Mouse (Mus musculus) lung, embryonic 16.5 days (tissue): ENCODE measurements around the gene Tsc1. TPM values are rescaled to one million over a fixed set of nuclear protein-coding genes. Genes with fewer than 3 reads are reported as not detected.

Experiments used
- ATAC-seq: fragments of 200-750 bp; cut with Nextera tagmentation; 2 replicates; pipeline ENCODE4 v1.8.0; 2017; ENCODE audit warnings: low read depth, mild to moderate bottlenecking, moderate library complexity
- H3K27ac ChIP-seq: fragments of 300-500 bp; sonication (generic); 2 replicates; pipeline ENCODE4 v1.5.1; 2014; ENCODE audit warnings: mild to moderate bottlenecking, control low read depth, low read length
- H3K27me3 ChIP-seq: fragments of 300-500 bp; sonication (generic); 2 replicates; pipeline ENCODE4 v1.6.1; 2014; ENCODE audit warnings: low read depth, low read length, mixed read lengths; ENCODE audit not compliant: control insufficient read depth, insufficient read depth
- H3K36me3 ChIP-seq: fragments of 300-500 bp; sonication (generic); 2 replicates; pipeline ENCODE4 v1.6.1; 2014; ENCODE audit warnings: low read length; ENCODE audit not compliant: control insufficient read depth, insufficient read depth
- H3K4me1 ChIP-seq: fragments of 300-500 bp; sonication (generic); replicated peaks from 2 replicates; pipeline ENCODE4 v1.6.1; 2014; ENCODE audit warnings: low read length, mixed read lengths; ENCODE audit not compliant: control insufficient read depth, insufficient read depth
- H3K4me2 ChIP-seq: fragments of 300-500 bp; sonication (generic); 2 replicates; pipeline ENCODE4 v1.6.1; 2014; ENCODE audit warnings: low read depth, low read length, control low read depth
- H3K4me3 ChIP-seq: fragments of 300-500 bp; sonication (generic); 2 replicates; pipeline ENCODE4 v1.5.1; 2014; ENCODE audit warnings: mild to moderate bottlenecking, low read length, control low read depth
- H3K9ac ChIP-seq: fragments of 300-500 bp; sonication (generic); 2 replicates; pipeline ENCODE4 v1.6.1; 2014; ENCODE audit warnings: low read length, control low read depth
- H3K9me3 ChIP-seq: fragments of 300-500 bp; sonication (generic); 2 replicates; pipeline ENCODE4 v1.6.1; 2016; ENCODE audit warnings: low read length; ENCODE audit not compliant: control insufficient read depth
- WGBS: fragments of 180-500 bp; shearing (Covaris S2); extraction: QIAGEN DNeasy Blood & Tissue Kit; methylation state at CpG from one replicate; pipeline ENCODE4 v1.1.7; 2014; 5-methylcytosine and 5-hydroxymethylcytosine counted together
- polyA plus RNA-seq: library from polyadenylated mRNA; unstranded; fragments of >200 nt; fragmentation: Nextera tagmentation; extraction: Ambion mirVana; gene quantifications from 2 replicates; pipeline ENCODE4 v1.2.1, GENCODE M21; 2015

Gene Tsc1
- polyA plus RNA-seq, 1 experiment from 2014 or later, result 16.5 TPM

GRCm38 (mm10) chr2:28601720-28602590 is 39.1 kb upstream of the Tsc1 start:
- H3K36me3 ChIP-seq, result no peaks in the 10 kb centered on the region
- no peak overlapping the region for H3K27ac ChIP-seq
- no peaks in the 10 kb centered on the region for H3K9me3 ChIP-seq
- no peak overlapping the region for H3K9ac ChIP-seq
- H3K4me1 ChIP-seq, result no peaks in the 10 kb centered on the region
- 42% methylated on average over 12 of the region's 12 CpGs for WGBS
- H3K4me3 ChIP-seq, result no peak overlapping the region
- H3K27me3 ChIP-seq, result no peaks in the 10 kb centered on the region
- no peak for ATAC-seq
- H3K4me2 ChIP-seq, result no peak overlapping the region

- Histone ChIP-seq H3K36me3 (no peaks in the 10 kb centered on the region), H3K4me2 (no peak overlapping the region), H3K4me3 (no peak overlapping the region), H3K27me3 (no peaks in the 10 kb centered on the region), H3K4me1 (no peaks in the 10 kb centered on the region), H3K9me3 (no peaks in the 10 kb centered on the region), H3K9ac (no peak overlapping the region), H3K27ac (no peak overlapping the region)
- ATAC-seq, result no peak
- WGBS, result 84% methylated on average over 5 of the region's 5 CpGs
These were observed 37.5 kb upstream of the Tsc1 start for GRCm38 (mm10) chr2:28603542-28603941.

GRCm38 (mm10) chr2:28605789-28606541 is 35.1 kb upstream of the Tsc1 start:
- H3K27me3 ChIP-seq, result no peaks in the 10 kb centered on the region
- H3K4me2 ChIP-seq, result no peak overlapping the region
- no peak overlapping the region for H3K4me3 ChIP-seq
- no peak overlapping the region for H3K27ac ChIP-seq
- no peak overlapping the region for H3K9ac ChIP-seq
- WGBS, result 64% methylated on average over 14 of the region's 14 CpGs
- H3K4me1 ChIP-seq, result no peaks in the 10 kb centered on the region
- no peaks in the 10 kb centered on the region for H3K9me3 ChIP-seq
- no peak for ATAC-seq
- H3K36me3 ChIP-seq, result no peaks in the 10 kb centered on the region

- Histone ChIP-seq H3K4me3 (no peak overlapping the region), H3K4me1 (no peaks in the 10 kb centered on the region), H3K9me3 (no peaks in the 10 kb centered on the region), H3K27me3 (no peaks in the 10 kb centered on the region), H3K27ac (no peak overlapping the region), H3K4me2 (no peak overlapping the region), H3K9ac (no peak overlapping the region), H3K36me3 (no peaks in the 10 kb centered on the region)
- WGBS, result 59% methylated on average over 8 of the region's 8 CpGs
- ATAC-seq, result no peak
These were observed 34.3 kb upstream of the Tsc1 start for GRCm38 (mm10) chr2:28606601-28607340.

GRCm38 (mm10) chr2:28607341-28608165 is 33.5 kb upstream of the Tsc1 start:
- no peak overlapping the region for H3K4me2 ChIP-seq
- no peaks in the 10 kb centered on the region for H3K36me3 ChIP-seq
- 42% methylated on average over 10 of the region's 10 CpGs for WGBS
- no peak overlapping the region for H3K9ac ChIP-seq
- H3K9me3 ChIP-seq, result no peaks in the 10 kb centered on the region
- no peaks in the 10 kb centered on the region for H3K27me3 ChIP-seq
- no peak overlapping the region for H3K4me3 ChIP-seq
- no peak for ATAC-seq
- no peaks in the 10 kb centered on the region for H3K4me1 ChIP-seq
- no peak overlapping the region for H3K27ac ChIP-seq

- no peaks in the 10 kb centered on the region for H3K36me3 ChIP-seq
- no peak overlapping the region for H3K9ac ChIP-seq
- H3K4me1 ChIP-seq, result no peaks in the 10 kb centered on the region
- ATAC-seq, result no peak
- H3K27ac ChIP-seq, result no peak overlapping the region
- no peaks in the 10 kb centered on the region for H3K27me3 ChIP-seq
- no peak overlapping the region for H3K4me3 ChIP-seq
- no peak overlapping the region for H3K4me2 ChIP-seq
- H3K9me3 ChIP-seq, result no peaks in the 10 kb centered on the region
- 67% methylated on average over 10 of the region's 10 CpGs for WGBS
These were observed 31.2 kb upstream of the Tsc1 start for GRCm38 (mm10) chr2:28609851-28610250.

GRCm38 (mm10) chr2:28610716-28611406 is 30.2 kb upstream of the Tsc1 start:
- ATAC-seq, result peak; percentile 32; the same call in 1 of the 2 replicates
- Histone ChIP-seq H3K4me2 (no peak overlapping the region), H3K27me3 (no peaks in the 10 kb centered on the region)

GRCm38 (mm10) chr2:28611407-28611787 is 29.6 kb upstream of the Tsc1 start:
- ATAC-seq, result no peak
- Histone ChIP-seq H3K9ac (no peak overlapping the region), H3K4me1 (no peaks in the 10 kb centered on the region), H3K27me3 (no peaks in the 10 kb centered on the region), H3K4me3 (no peak overlapping the region), H3K4me2 (no peak overlapping the region), H3K27ac (no peak overlapping the region), H3K9me3 (no peaks in the 10 kb centered on the region), H3K36me3 (no peaks in the 10 kb centered on the region)
- 81% methylated on average over 17 of the region's 17 CpGs for whole genome bisulfite sequencing

More at GRCm38 (mm10) chr2:28610716-28611406, 30.2 kb upstream of the Tsc1 start:
- H3K27ac ChIP-seq, result no peak overlapping the region
- no peaks in the 10 kb centered on the region for H3K9me3 ChIP-seq
- no peak overlapping the region for H3K9ac ChIP-seq
- H3K4me3 ChIP-seq, result no peak overlapping the region
- WGBS, result 64% methylated on average over 12 of the region's 12 CpGs
- H3K4me1 ChIP-seq, result no peaks in the 10 kb centered on the region
- H3K36me3 ChIP-seq, result no peaks in the 10 kb centered on the region
